Mouse (Mus musculus): Measurements from ENCODE around the gene Erfe.
A peak's percentile ranks its signal among the peaks of the same experiment; 100 is the strongest.

Gene Erfe

DNA sequence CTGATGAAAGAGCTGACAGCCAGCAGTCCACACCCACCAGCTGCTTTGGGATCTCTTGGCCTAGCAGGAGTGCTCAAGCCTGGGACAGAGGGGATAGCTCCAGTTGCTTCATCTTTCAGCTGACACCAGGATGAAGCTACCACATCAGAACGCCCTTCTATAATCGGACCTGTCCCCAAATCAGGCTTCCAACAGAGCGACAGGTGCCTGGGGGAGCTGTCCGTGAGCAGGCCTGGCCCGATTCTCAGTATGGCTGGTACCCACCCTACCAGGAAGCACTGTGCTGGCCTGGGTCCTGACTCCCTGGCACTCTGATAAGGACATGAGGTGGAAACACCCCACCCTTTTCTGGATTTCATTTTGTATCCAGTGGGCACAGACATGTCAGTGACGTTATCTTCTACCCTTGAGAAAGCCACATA lies 7.2 kb downstream of the Erfe start:
- no peak for DNase-seq (ENCODE audit: low read depth, low spot score)

DNA sequence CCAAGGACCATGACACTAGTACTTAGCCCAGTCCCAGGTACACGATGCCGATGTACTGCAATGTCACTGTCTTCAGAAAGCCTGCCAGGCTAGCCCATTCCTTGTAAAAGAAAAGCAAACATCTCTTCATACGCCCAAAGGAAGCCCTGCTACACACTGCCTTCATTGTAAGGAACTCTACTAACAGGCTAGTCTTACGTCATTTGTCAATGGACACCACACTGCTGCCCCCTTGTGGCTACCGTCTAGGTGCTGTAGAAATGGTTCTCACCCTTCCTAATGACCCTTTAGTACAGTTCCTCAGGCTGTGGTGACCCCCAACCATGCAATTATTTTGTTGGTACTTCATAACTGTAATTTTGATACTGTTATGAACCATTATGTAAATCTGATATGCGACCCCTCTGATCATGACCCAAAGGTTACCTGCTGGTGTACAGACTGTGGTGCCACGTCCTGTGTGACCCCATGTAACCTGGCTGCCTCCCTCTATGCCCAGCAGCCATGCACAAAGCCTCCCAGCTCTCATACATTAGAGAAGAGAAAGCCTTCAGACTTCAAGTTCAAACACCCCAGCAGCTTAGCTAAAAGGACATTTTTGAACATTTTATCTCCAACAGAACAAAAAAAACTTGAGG lies 14.3 kb downstream of the Erfe start:
- DNase-seq (ENCODE audit: low read depth, low spot score) = peak; percentile 93

GRCm38 (mm10) chr1:91381091-91381471 lies 14.9 kb downstream of the Erfe start:
- no peak for DNase-seq (ENCODE audit: low read depth, low spot score)

GRCm38 (mm10) chr1:91390369-91390768 lies 24.1 kb downstream of the Erfe start:
- no peak for DNase-seq (ENCODE audit: low read depth, low spot score)

DNA sequence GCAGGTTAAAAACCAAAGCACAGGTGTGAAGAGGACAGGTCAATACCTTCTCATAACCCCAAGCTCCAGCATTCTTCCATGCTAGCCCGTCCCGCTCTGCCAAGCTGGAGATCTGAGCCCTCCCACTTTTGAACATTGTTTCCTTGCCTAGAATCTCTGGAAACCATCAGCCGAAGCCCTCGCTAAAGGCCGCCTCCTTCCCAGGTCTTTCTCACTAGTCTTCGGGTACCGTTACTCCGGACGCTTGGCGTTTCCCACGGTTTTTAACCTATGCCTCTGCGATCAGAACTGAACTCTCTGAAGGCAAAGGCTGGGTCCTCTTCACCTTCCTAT lies 31.7 kb downstream of the Erfe start:
- peak; percentile 40 for DNase-seq (ENCODE audit: low read depth, low spot score)

DNA sequence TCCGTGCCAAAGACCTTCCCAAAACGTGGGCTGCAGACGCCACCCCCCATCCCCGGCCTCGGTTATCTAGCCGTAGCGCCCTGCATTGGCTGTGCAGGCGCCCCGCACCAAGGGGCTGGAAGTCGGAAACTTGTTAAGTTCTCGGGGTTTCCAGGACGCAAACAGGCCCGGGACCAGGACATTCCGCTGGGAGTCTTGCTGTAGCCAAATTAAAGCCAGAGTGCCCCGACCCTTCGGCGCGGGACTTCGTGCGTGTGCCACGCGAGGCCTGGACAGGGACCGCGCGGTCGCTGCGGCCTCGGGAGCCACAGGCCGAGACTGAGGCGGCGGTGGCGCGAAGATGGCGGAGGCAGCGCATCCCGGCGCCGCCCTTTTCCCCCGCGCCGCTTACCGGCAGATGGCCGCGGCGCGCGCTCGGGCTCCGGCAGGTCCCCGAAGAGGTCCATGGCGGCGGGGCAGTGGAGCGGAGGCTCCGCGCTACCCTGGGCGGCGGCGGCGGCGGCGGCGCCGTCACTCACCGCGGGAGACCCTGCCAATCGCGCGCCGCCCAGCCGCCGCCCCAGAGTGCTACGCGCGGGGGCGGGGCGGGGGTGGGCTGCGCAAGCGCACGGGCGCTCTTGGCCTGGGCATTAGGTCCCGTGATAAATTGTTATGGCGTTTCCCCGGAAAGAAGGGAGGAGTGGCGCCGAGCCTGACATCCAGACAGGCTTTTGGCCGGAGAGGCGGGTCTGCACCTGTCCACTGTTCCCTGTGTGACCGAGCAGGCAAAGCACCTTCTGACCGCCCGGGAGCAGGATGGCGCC lies 32.2 kb downstream of the Erfe start, which contains the start of gene Ilkap:
TSS of gene Ilkap (minus strand) at position 556 of the 803 bp plus-strand sequence.
- DNase-seq (ENCODE audit: low read depth, low spot score) = peak; percentile 84

- peak; percentile 69 for DNase-seq (ENCODE audit: low read depth, low spot score)
Measured at GRCm38 (mm10) chr1:91404976-91405375, 38.7 kb downstream of the Erfe start.

DNA sequence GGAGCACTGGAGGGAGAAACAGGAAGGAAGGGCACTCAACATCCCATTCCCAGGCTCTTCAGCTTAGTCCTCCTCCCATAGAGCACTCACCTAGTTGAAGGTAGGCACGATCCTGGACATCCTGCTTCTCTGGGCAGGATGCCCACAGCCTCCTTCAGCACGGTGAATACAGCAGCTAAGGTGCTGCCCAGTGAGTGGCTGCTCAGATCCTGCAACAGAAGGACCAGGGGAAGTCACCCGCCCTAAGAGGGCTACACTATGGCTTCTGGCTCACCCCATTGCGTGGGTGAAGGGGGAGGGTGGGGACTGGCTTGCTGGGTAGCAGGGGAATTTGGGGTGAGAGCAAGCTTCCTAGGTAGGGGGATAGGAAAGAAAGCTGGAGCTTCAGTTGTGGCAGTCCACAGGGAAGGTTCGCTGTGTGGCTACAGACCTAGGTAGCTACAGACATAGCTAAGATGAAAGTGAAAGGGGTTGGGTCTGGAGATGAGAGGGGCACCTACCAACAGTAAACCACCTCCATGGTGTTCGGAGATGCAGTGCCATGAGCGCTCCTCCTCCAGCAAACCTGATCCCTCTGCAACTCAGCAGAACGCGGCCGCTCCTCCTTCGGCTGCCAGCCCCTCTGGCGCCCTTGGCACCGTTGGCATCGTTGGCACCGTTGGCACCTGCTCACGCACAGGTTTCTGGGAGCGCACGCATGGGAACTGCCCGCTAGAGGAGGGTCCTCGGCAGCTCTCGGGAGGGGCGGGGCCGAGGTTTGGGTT lies 39.4 kb downstream of the Erfe start:
- no peak for DNase-seq (ENCODE audit: low read depth, low spot score)

- DNase-seq (ENCODE audit: low read depth, low spot score) = no peak
Measured at GRCm38 (mm10) chr1:91407819-91408218, 41.6 kb downstream of the Erfe start.

GRCm38 (mm10) chr1:91411631-91412285 lies 45.5 kb downstream of the Erfe start:
- no peak for DNase-seq (ENCODE audit: low read depth, low spot score)

GRCm38 (mm10) chr1:91412286-91413029 lies 46.2 kb downstream of the Erfe start:
- DNase-seq (ENCODE audit: low read depth, low spot score) = no peak

DNA sequence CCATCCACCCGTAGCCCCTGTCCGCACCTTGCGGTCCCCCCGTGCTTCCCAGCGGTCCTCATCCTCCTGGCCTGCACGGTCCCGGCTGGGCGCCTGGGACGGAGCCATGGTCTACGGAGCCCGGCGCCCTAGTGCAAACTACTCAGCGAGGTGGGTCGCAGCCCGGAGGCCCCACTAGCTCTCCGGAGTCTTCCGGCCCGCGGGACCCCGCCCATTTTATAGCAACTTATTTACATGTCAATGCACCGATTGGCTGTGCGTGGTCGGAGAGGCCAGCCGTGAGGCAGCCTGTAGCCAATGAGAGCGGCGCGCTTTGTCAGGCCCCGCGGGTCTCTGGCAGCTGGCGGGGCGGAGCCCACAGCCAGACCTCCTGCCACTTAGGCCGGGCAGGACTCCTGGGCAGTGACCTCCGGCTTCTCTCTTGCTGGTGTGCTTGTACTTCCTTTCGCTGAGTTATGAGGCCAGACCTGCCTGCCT lies 46.8 kb downstream of the Erfe start:
- peak; percentile 95 for DNase-seq (ENCODE audit: low read depth, low spot score)

GRCm38 (mm10) chr1:91413536-91413897 lies 47.3 kb downstream of the Erfe start:
- DNase-seq (ENCODE audit: low read depth, low spot score) = no peak

GRCm38 (mm10) chr1:91413898-91414594 lies 47.8 kb downstream of the Erfe start, which contains the start of gene Hes6:
TSS of gene Hes6 (minus strand) at chr1:91414038.
- no peak for DNase-seq (ENCODE audit: low read depth, low spot score)

- no peak for DNase-seq (ENCODE audit: low read depth, low spot score)
Measured at GRCm38 (mm10) chr1:91414903-91415302, 48.7 kb downstream of the Erfe start.

DNA sequence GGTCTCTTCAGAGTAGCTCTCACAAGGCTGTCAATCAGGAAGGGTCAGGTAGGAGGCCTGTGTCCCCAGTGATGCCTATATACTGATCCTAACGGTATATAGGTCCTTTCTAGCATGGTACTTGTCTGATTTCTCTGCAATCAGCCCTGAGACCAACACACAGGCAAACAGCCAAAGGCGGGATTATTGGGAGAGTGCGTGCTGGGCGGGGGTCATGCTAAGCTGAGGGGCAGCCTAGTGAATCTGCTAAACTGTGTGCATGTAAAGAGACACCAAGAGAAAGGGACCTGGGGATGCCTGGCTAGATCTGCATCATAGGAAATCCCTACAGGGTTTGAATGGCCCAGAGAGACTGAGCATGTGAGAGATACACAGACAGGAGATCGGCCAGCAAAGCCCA lies 49.1 kb downstream of the Erfe start:
- no peak for DNase-seq (ENCODE audit: low read depth, low spot score)

GRCm38 (mm10) chr1:91417991-91418390 lies 51.8 kb downstream of the Erfe start:
- DNase-seq (ENCODE audit: low read depth, low spot score) = no peak

DNA sequence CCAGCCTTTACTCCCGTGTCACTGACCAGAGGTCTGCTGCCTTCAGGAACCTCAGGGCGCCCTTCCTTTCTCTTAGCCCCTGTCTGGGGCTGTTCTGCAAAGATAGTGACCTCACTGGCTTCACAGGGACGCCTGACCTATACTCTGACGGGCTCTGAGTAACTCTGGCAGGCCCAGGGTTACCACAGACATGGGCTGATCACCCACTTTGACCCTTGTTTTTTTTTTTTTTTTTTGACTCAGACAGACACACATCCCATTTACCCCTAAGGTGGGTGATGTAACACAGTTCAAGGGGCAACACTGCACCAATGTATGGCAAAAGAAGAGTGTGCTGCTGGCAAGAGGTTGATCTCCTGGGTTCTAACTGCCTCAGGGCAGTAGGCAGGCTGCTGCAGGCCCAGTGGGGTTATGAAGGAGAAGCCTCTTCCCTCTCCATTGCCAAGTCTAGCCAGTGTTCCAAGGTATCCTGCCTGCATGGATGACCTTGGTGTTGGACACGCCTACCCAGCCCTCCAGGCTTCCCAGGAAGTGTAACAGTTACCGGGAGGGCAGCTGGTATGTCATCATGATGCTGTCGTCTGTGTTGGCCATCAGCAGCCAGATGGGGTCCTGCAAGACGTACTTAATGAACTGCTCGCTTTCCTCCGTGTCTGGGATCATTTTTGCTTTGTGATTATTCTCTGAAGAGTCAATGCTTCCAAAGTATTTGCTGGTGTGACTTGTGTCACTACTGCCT lies 53.8 kb downstream of the Erfe start:
- no peak for DNase-seq (ENCODE audit: low read depth, low spot score)

GRCm38 (mm10) chr1:91420601-91421065 lies 54.4 kb downstream of the Erfe start:
- DNase-seq (ENCODE audit: low read depth, low spot score) = no peak
